8 mouse cellular contexts compared by ENCODE assay signal in genomic region chr5:134583006-134583883, GRCm38 (mm10). TPM values are rescaled to one million over a fixed set of nuclear protein-coding genes. Genes with fewer than 3 reads are reported as not detected.
A peak's percentile ranks its signal among the peaks of the same experiment; 100 is the strongest.
DNase-seq lines count a peak whose midpoint lies in the region; ATAC-seq and TF ChIP-seq lines count a peak whose summit lies in the region.

No protein-coding gene starts in this region.

- no peaks in the 10 kb centered on the region for H3K36me3 ChIP-seq in lung, embryonic 16.5 days (ENCODE audit: control insufficient read depth, insufficient read depth, low read length)
- H3K36me3 ChIP-seq in embryonic facial prominence, embryonic 14.5 days (ENCODE audit: control insufficient read depth, insufficient read depth, low read length), result peaks cover 14% of the 10 kb centered on the region
- H3K36me3 ChIP-seq in kidney, postnatal 0 days (ENCODE audit: insufficient read depth, low read length), result 0 out of 2 replicates have a peak, but pooled peaks cover 2% of the 10 kb centered on the region
- H3K36me3 ChIP-seq in neural tube, embryonic 14.5 days (ENCODE audit: control insufficient read depth, insufficient read depth, low read length), result no peaks in the 10 kb centered on the region

- peak overlapping the region; percentile 43; the same call in 1 of the 2 replicates for H3K27ac ChIP-seq in lung, embryonic 16.5 days (ENCODE audit: low read length)
- H3K27ac ChIP-seq in embryonic facial prominence, embryonic 14.5 days (replicated peaks; ENCODE audit: low read depth, low read length), result no peak overlapping the region
- no peak overlapping the region for H3K27ac ChIP-seq in kidney, postnatal 0 days
- no peak overlapping the region for H3K27ac ChIP-seq in neural tube, embryonic 14.5 days (ENCODE audit: low read depth, low read length)

- DNase-seq in lung, postnatal 36 days, result no peak
- no peak for DNase-seq in embryonic facial prominence, embryonic 14.5 days (ENCODE audit: low spot score)
- DNase-seq in kidney, postnatal 0 days (ENCODE audit: low spot score), result no peak
- no peak for DNase-seq in embryo, embryonic 10.5 days (ENCODE audit: low spot score)
- DNase-seq in urinary bladder, adult 2 months (ENCODE audit: low spot score), result no peak
- DNase-seq in frontal cortex, postnatal 14 days (ENCODE audit: low spot score in 2 of 2), result no peak

- 24% methylated on average over 15 of the region's 15 CpGs for WGBS in lung, embryonic 16.5 days
- 28% methylated on average over 15 of the region's 15 CpGs for WGBS in embryonic facial prominence, embryonic 14.5 days
- 28% methylated on average over 15 of the region's 15 CpGs for WGBS in kidney, postnatal 0 days
- 30% methylated on average over 15 of the region's 15 CpGs for WGBS in neural tube, embryonic 14.5 days

- no peaks in the 10 kb centered on the region for H3K9me3 ChIP-seq in lung, embryonic 16.5 days (ENCODE audit: control insufficient read depth, low read length)
- H3K9me3 ChIP-seq in embryonic facial prominence, embryonic 14.5 days (ENCODE audit: control insufficient read depth, low read length), result no peaks in the 10 kb centered on the region
- no peaks in the 10 kb centered on the region for H3K9me3 ChIP-seq in kidney, postnatal 0 days (replicated peaks; ENCODE audit: low read length)
- H3K9me3 ChIP-seq in neural tube, embryonic 14.5 days (ENCODE audit: control insufficient read depth, low read length), result no peaks in the 10 kb centered on the region

- TF ChIP-seq CTCF in kidney, postnatal 0 days (IDR thresholded peaks at IDR 0.05; ENCODE audit: low read depth), result no peak

- H3K4me2 ChIP-seq in lung, embryonic 16.5 days (ENCODE audit: low read depth, low read length), result peak overlapping the region; percentile 94
- peak overlapping the region; percentile 81 for H3K4me2 ChIP-seq in embryonic facial prominence, embryonic 14.5 days (ENCODE audit: low read depth, low read length)
- H3K4me2 ChIP-seq in kidney, postnatal 0 days (ENCODE audit: low read length), result peak overlapping the region; percentile 60
- peak overlapping the region; percentile 85 for H3K4me2 ChIP-seq in neural tube, embryonic 14.5 days (ENCODE audit: low read depth, low read length)

- ATAC-seq in lung, embryonic 16.5 days (ENCODE audit: low read depth), result no peak
- ATAC-seq in embryonic facial prominence, embryonic 14.5 days (ENCODE audit: low read depth), result no peak
- no peak for ATAC-seq in kidney, postnatal 0 days (replicated peaks; ENCODE audit: low FRiP score, low read depth)
- ATAC-seq in neural tube, embryonic 14.5 days (ENCODE audit: low read depth), result no peak

- peak overlapping the region; percentile 95 for H3K9ac ChIP-seq in lung, embryonic 16.5 days (ENCODE audit: low read length)
- peak overlapping the region; percentile 88 for H3K9ac ChIP-seq in embryonic facial prominence, embryonic 14.5 days (ENCODE audit: low read depth, low read length)
- peak overlapping the region; percentile 76 for H3K9ac ChIP-seq in kidney, postnatal 0 days (ENCODE audit: low read depth, low read length)
- peak overlapping the region; percentile 67 for H3K9ac ChIP-seq in neural tube, embryonic 14.5 days (replicated peaks; ENCODE audit: low read depth, low read length)

- H3K4me1 ChIP-seq in lung, embryonic 16.5 days (replicated peaks; ENCODE audit: control insufficient read depth, insufficient read depth, low read length), result peaks cover 9% of the 10 kb centered on the region
- H3K4me1 ChIP-seq in embryonic facial prominence, embryonic 14.5 days (ENCODE audit: control insufficient read depth, insufficient read depth, low read length), result peaks cover 10% of the 10 kb centered on the region
- no peaks in the 10 kb centered on the region for H3K4me1 ChIP-seq in kidney, postnatal 0 days (replicated peaks; ENCODE audit: insufficient read depth, low read length)
- peaks cover 4% of the 10 kb centered on the region; the same call in 1 of the 2 replicates for H3K4me1 ChIP-seq in neural tube, embryonic 14.5 days (ENCODE audit: control insufficient read depth, insufficient read depth, low read length)

- peak overlapping the region; percentile 99 for H3K4me3 ChIP-seq in lung, embryonic 16.5 days (ENCODE audit: low read length)
- H3K4me3 ChIP-seq in embryonic facial prominence, embryonic 14.5 days (ENCODE audit: low read depth, low read length), result peak overlapping the region; percentile 92
- peak overlapping the region; percentile 88 for H3K4me3 ChIP-seq in kidney, postnatal 0 days (replicated peaks; ENCODE audit: low read depth, low read length)
- peak overlapping the region; percentile 81 for H3K4me3 ChIP-seq in neural tube, embryonic 14.5 days (ENCODE audit: low read depth, low read length)

- H3K27me3 ChIP-seq in lung, embryonic 16.5 days (ENCODE audit: control insufficient read depth, insufficient read depth, low read depth, low read length), result no peaks in the 10 kb centered on the region
- no peaks in the 10 kb centered on the region for H3K27me3 ChIP-seq in embryonic facial prominence, embryonic 14.5 days (replicated peaks; ENCODE audit: control insufficient read depth, insufficient read depth, low read length)
- no peaks in the 10 kb centered on the region for H3K27me3 ChIP-seq in kidney, postnatal 0 days (ENCODE audit: insufficient read depth, low read length)
- no peaks in the 10 kb centered on the region for H3K27me3 ChIP-seq in neural tube, embryonic 14.5 days (ENCODE audit: control insufficient read depth, insufficient read depth, low read length)

RNA-seq across cellular contexts. Expression of gene Rfc2, which starts 2.1 kb away (rescaled TPM):
- polyA plus RNA-seq in lung, embryonic 16.5 days (2015; fragmentation: Nextera tagmentation; extraction: Ambion mirVana), result 255 and 270 TPM in 2 replicates
- polyA plus RNA-seq in embryonic facial prominence, embryonic 14.5 days (2014; fragmentation: Nextera tagmentation; extraction: Ambion mirVana), result 224 and 240 TPM in 2 replicates
- 155 and 188 TPM in 2 replicates for polyA plus RNA-seq in kidney, postnatal 0 days (2015; fragmentation: Nextera tagmentation; extraction: Ambion mirVana)
- polyA plus RNA-seq in neural tube, embryonic 14.5 days (2014; fragmentation: Nextera tagmentation; extraction: Ambion mirVana), result 163 and 180 TPM in 2 replicates
- polyA plus RNA-seq in urinary bladder, adult 2 months (2012; rRNA removed), result 69.2 and 82.6 TPM in 2 replicates

RNA-seq across cellular contexts. Expression of gene Syna, which starts 23.3 kb away (rescaled TPM):
- 0.20 and 0.23 TPM in 2 replicates for polyA plus RNA-seq in lung, embryonic 16.5 days (2015; fragmentation: Nextera tagmentation; extraction: Ambion mirVana)
- polyA plus RNA-seq in embryonic facial prominence, embryonic 14.5 days (2014; fragmentation: Nextera tagmentation; extraction: Ambion mirVana), result 0.09 and 0.24 TPM in 2 replicates
- polyA plus RNA-seq in kidney, postnatal 0 days (2015; fragmentation: Nextera tagmentation; extraction: Ambion mirVana), result 0.23 and 0.32 TPM in 2 replicates
- polyA plus RNA-seq in neural tube, embryonic 14.5 days (2014; fragmentation: Nextera tagmentation; extraction: Ambion mirVana), result 0.26 TPM in 1 of 2 replicates, not detected in the other
- polyA plus RNA-seq in urinary bladder, adult 2 months (2012; rRNA removed), result 0.09 and 0.10 TPM in 2 replicates

RNA-seq across cellular contexts. Expression of gene Clip2, which starts 31.0 kb away (rescaled TPM):
- polyA plus RNA-seq in lung, embryonic 16.5 days (2015; fragmentation: Nextera tagmentation; extraction: Ambion mirVana), result 4.6 and 4.7 TPM in 2 replicates
- polyA plus RNA-seq in embryonic facial prominence, embryonic 14.5 days (2014; fragmentation: Nextera tagmentation; extraction: Ambion mirVana), result 4.1 and 4.7 TPM in 2 replicates
- polyA plus RNA-seq in kidney, postnatal 0 days (2015; fragmentation: Nextera tagmentation; extraction: Ambion mirVana), result 3.3 TPM in 2 replicates
- 15.4 and 17.1 TPM in 2 replicates for polyA plus RNA-seq in neural tube, embryonic 14.5 days (2014; fragmentation: Nextera tagmentation; extraction: Ambion mirVana)
- polyA plus RNA-seq in urinary bladder, adult 2 months (2012; rRNA removed), result 11.1 and 15.6 TPM in 2 replicates

RNA-seq across cellular contexts. Expression of gene Lat2, which starts 31.6 kb away (rescaled TPM):
- 1.8 and 3.3 TPM in 2 replicates for polyA plus RNA-seq in lung, embryonic 16.5 days (2015; fragmentation: Nextera tagmentation; extraction: Ambion mirVana)
- polyA plus RNA-seq in embryonic facial prominence, embryonic 14.5 days (2014; fragmentation: Nextera tagmentation; extraction: Ambion mirVana), result 2.8 and 4.5 TPM in 2 replicates
- 0.45 and 0.93 TPM in 2 replicates for polyA plus RNA-seq in kidney, postnatal 0 days (2015; fragmentation: Nextera tagmentation; extraction: Ambion mirVana)
- polyA plus RNA-seq in neural tube, embryonic 14.5 days (2014; fragmentation: Nextera tagmentation; extraction: Ambion mirVana), result 3.6 and 4.4 TPM in 2 replicates
- polyA plus RNA-seq in urinary bladder, adult 2 months (2012; rRNA removed), result 6.9 TPM in 2 replicates

RNA-seq across cellular contexts. Expression of gene Eif4h, which starts 56.0 kb away (rescaled TPM):
- 493 and 502 TPM in 2 replicates for polyA plus RNA-seq in lung, embryonic 16.5 days (2015; fragmentation: Nextera tagmentation; extraction: Ambion mirVana)
- 365 and 410 TPM in 2 replicates for polyA plus RNA-seq in embryonic facial prominence, embryonic 14.5 days (2014; fragmentation: Nextera tagmentation; extraction: Ambion mirVana)
- polyA plus RNA-seq in kidney, postnatal 0 days (2015; fragmentation: Nextera tagmentation; extraction: Ambion mirVana), result 327 and 365 TPM in 2 replicates
- polyA plus RNA-seq in neural tube, embryonic 14.5 days (2014; fragmentation: Nextera tagmentation; extraction: Ambion mirVana), result 334 and 344 TPM in 2 replicates
- polyA plus RNA-seq in urinary bladder, adult 2 months (2012; rRNA removed), result 221 and 232 TPM in 2 replicates
